Mouse (Mus musculus) thymus, postnatal 14 days (tissue): ENCODE results near the gene Fshb.

Experiments
- DNase-seq: peaks from one replicate; pipeline ENCODE4 v3.0.0; 2021

Gene Fshb

DNA sequence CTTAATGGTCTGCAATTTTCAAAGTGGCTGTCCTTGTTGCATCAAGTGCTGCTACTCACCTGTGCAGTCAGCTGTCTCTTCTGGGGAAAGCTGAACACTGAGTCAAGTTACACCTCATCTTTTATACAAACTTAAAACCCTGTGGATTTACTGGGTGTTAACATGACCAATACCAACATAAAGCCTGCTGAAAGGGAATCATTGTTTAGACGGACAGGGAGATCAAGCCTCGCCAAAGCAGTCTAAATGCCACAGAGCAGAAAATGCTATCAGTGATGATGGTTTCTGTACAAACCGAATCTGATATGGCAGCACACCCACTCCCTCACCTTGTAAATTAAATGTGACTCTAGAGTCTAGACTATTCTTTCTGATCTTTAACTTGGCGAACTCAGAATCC, at the start of gene Fshb:
Gene Fshb (minus strand): TSS at position 101 of the 400 bp plus-strand sequence.
- no peak for DNase-seq

DNA sequence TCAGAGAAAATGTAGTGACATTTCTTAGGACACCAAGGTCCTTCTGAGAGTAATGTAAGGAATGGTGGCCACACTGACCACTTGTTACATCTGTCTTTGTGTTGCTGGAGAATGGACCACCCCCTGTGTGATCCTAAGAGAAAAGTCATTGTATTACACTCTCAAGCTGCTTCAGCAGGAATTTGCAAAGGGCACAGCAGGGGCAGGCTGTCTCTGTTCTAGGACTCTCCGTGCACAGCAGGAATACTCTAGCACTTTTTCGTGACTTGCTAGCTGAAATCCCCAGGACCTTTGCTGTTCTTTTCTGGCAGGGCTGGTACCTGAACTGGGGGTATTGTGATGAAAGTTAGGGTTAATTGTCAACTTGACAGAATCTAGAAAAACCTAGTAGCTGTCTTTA, 24.8 kb upstream of the Fshb start:
- no peak for DNase-seq

DNA sequence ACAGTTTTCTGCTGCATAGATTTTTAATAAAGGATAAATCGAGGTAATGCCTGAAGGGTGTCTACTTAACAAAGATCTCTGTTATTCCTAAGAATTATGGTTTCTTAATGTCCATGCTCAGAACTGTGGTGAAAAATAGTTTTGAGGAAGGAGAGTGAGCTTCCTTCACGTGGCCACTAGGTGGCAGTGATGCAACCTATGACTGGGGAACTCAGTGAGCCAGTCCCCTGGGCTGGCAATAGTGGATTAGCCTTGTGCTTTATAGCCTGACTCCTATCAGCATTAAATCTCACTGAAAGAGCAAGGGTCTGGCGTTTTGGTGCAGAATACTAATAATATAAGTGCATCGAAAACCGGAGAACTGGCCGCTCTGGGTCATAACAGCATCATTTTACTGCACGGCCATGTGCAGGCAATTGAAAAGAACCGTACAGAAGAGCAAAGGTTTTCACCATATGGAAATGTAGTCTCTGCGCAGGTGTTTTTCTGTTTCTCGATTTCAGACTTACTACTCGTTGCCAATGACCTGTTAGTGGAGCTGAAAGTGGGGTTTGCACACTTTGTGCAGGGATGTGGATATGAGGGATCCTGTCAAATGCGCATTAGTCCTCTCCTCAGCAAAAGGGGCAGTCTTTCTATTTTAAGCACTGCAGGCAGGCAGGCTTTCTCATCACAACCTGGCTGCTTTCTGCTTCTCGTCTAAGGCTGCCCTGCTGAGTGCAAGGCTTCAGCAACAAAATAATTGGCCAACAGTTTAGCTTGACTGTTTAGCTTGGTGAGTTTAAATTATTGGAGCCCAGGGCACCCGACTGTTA, 23.8 kb upstream of the Fshb start:
- DNase-seq, result no peak

GRCm38 (mm10) chr2:107063260-107063659, 3.8 kb upstream of the Fshb start:
- no peak for DNase-seq

DNA sequence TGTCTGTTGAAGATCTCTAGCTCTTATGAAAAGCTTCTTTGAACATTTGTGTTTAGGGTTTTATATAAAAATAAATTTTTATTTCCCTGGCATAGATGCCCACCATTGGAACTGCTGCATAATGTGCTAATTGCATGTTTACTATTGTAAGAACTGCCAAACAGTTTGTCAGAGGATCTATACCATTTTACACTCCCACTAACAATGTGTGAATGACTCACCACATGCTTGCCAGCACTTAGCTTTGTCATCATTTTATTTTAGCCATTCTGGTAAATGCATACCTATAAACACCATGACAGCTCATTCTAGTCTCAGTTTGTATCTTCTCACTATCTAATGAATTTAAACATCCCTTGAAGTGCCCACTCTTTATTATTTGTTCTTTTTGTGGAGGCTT, 13.5 kb downstream of the Fshb start:
- no peak for DNase-seq

DNA sequence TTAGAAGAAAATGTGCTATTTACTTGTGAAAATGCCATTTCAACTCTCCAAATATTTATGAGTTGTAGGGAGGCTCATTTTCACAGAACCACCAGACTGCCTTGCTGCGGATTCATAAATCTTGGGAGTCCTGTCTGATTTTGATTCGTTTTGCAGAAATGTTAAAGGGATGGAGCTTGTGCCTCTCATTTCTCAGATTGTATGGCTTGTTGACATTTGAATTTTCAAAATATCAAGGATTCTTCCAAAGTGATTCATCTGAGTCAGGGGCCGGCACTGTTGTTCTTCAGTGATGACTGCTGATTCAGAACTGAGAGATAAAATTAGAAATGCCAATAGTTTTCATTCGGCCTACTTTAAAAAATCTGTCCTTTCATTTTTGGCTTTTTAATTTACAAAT, 18.6 kb downstream of the Fshb start:
- no peak for DNase-seq

- no peak for DNase-seq
These were observed 23.5 kb downstream of the Fshb start for GRCm38 (mm10) chr2:107035980-107036379.

GRCm38 (mm10) chr2:107024694-107025093, 34.8 kb downstream of the Fshb start:
- no peak for DNase-seq

DNA sequence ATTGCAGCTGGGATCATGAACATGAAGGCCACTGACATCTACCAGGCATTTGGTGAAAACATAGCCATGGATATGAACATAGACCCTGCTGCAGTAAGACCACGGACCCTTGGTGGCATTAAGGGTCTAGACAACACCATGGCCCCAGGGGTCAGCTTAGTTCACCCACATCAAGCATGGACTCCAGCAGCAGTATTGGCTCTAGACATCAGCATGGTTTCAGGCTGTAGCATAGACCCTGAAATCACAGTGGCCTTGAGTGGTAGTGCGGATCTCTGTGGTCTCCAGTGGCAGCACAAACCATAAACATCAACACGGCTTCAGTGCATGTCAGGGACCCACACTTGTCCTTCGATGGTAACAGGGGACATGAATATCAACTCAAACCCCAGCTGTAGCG, 36.7 kb downstream of the Fshb start:
- no peak for DNase-seq

DNA sequence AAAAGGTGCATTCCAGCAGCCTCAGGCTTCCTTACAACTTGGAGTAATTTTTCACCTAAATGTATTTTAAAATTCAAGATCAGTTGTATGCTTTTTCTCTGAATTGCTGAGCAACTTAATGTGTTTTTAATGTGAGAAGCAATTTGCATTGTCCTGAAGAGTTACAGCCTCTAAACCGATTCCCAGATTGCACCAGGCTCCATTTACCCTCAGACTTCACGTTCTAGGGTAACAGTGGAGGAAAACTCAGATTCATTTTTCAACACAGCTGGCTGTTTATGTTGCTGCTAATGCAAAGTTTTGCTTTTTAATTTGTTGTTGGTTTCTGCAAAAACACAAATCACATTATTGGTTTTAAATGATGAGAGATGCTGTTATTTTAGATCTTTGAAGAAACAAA, 40.1 kb downstream of the Fshb start:
- DNase-seq, result no peak

GRCm38 (mm10) chr2:107013161-107013560, 46.3 kb downstream of the Fshb start:
- DNase-seq, result no peak

DNA sequence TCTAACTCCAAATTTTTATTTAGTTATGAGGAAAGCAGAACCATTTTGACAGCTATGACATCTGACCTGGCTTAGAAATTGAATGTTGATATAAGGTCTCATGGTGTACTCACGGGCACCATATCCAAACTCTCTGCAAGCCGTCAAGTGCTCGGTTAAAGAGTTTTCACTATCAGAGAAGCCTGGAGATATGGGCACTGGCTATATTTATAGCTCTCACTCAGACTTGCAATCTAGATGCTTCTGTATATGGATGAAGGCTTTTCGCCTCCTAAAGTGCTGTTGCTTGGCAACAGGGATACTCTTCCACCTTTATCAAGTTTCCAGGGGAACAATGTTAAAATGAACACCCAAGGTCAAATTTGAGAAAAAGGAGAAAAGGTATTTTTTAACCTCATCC, 47.1 kb downstream of the Fshb start:
- DNase-seq, result no peak

GRCm38 (mm10) chr2:107010160-107010559, 49.3 kb downstream of the Fshb start:
- DNase-seq, result no peak

GRCm38 (mm10) chr2:107006378-107006777, 53.1 kb downstream of the Fshb start:
- DNase-seq, result no peak
